Mouse (Mus musculus) kidney, postnatal 0 days (tissue): ENCODE results near the gene Slc35f3. TPM values are rescaled to one million over a fixed set of nuclear protein-coding genes. Genes with fewer than 3 reads are reported as not detected.

Experiments used
- ATAC-seq: fragments of 200-750 bp; cut with Nextera tagmentation; replicated peaks from 2 replicates; pipeline ENCODE4 v1.8.0; 2017; ENCODE audit warnings: low read depth, moderate number of reproducible peaks, moderate TSS enrichment, moderate library complexity; ENCODE audit not compliant: low FRiP score
- DNase-seq: peaks from one replicate; pipeline ENCODE4 v3.0.0-alpha.2; 2016; ENCODE audit warnings: low spot score
- H3K27ac ChIP-seq: fragments of 300-500 bp; sonication (generic); 2 replicates; pipeline ENCODE4 v1.5.1; 2014; ENCODE audit warnings: mild to moderate bottlenecking
- H3K27me3 ChIP-seq: fragments of 300-500 bp; sonication (generic); 2 replicates; pipeline ENCODE4 v1.6.1; 2014; ENCODE audit warnings: low read length, mixed read lengths; ENCODE audit not compliant: insufficient read depth
- H3K36me3 ChIP-seq: fragments of 300-500 bp; sonication (generic); 2 replicates; pipeline ENCODE4 v1.6.1; 2014; ENCODE audit warnings: low read length, mixed read lengths; ENCODE audit not compliant: insufficient read depth
- H3K4me1 ChIP-seq: fragments of 300-500 bp; sonication (generic); replicated peaks from 2 replicates; pipeline ENCODE4 v1.6.1; 2014; ENCODE audit warnings: antibody characterized with exemption, low read length, mixed read lengths; ENCODE audit not compliant: insufficient read depth
- H3K4me2 ChIP-seq: fragments of 300-500 bp; sonication (generic); 2 replicates; pipeline ENCODE4 v1.6.1; 2014; ENCODE audit warnings: mild to moderate bottlenecking, low read length, moderate library complexity, mixed read lengths
- H3K4me3 ChIP-seq: fragments of 300-500 bp; sonication (generic); replicated peaks from 2 replicates; pipeline ENCODE4 v1.5.1; 2014; ENCODE audit warnings: low read depth, low read length
- H3K9ac ChIP-seq: fragments of 300-500 bp; sonication (generic); 2 replicates; pipeline ENCODE4 v1.6.1; 2014; ENCODE audit warnings: low read depth, low read length
- H3K9me3 ChIP-seq: fragments of 300-500 bp; sonication (generic); replicated peaks from 2 replicates; pipeline ENCODE4 v1.6.1; 2016; ENCODE audit warnings: low read length, inconsistent platforms, mixed read lengths
- CTCF ChIP-seq: IDR thresholded peaks from 2 replicates; pipeline ENCODE4 v1.5.1; 2016; ENCODE audit warnings: antibody characterized with exemption, low read depth, mild to moderate bottlenecking, moderate library complexity
- WGBS: fragments of 180-500 bp; shearing (Covaris S2); extraction: QIAGEN DNeasy Blood & Tissue Kit; methylation state at CpG from one replicate; pipeline ENCODE4 v1.1.7; 2014; 5-methylcytosine and 5-hydroxymethylcytosine counted together
- polyA plus RNA-seq: library from polyadenylated mRNA; unstranded; fragments of >200 nt; fragmentation: Nextera tagmentation; extraction: Ambion mirVana; gene quantifications from 2 replicates; pipeline ENCODE4 v1.2.1, GENCODE M21; 2015

Slc35f3 gene
- polyA plus RNA-seq, 1 experiment from 2014 or later, result 1.4 TPM

DNA sequence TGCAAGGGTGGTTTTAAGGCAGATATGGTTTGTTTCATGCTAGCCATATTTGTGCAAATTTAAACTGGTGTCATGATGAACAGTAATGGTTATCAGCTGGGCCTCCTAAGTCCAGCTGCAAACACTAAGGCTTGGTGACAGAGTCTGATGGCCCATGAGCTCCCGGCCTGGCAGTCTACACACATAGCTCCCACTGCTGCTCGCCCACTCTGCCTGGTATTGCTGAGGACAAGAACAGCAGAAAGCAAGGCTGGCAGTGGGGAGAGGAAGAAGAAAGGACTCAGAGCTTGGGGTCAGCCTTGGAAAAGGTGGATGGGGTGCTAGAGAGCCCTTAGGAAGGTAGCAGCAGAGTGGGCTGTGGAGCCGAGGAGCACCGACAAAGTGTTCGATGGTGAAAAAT lies 131.3 kb downstream of the Slc35f3 start:
- WGBS, result 94% methylated on average over 5 of the region's 5 CpGs
- no peak for DNase-seq

DNA sequence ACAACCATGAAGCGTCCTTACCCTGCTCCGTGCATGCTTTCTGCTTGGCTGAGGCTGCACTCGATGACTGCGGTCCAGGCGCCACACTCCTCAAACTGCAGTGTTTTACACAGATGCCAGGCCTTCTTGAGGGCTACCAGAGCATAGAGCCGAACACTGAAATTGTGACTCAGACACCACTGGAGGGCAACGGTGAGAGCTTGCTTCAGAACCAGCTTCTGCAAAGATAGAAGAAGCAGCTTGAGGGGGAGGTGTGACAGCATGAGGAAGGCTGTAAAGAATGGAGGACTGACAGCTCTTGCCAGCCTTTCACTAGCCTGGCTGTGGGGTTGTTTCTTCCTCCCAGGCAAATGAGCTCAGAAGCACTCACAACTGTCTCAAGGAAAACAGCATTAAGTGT lies 135.5 kb downstream of the Slc35f3 start:
- Histone ChIP-seq H3K27me3 (no peaks in the 10 kb centered on the region), H3K9ac (no peak overlapping the region), H3K4me2 (no peak overlapping the region), H3K4me1 (no peaks in the 10 kb centered on the region), H3K36me3 (peaks cover 51% of the 10 kb centered on the region), H3K4me3 (no peak overlapping the region), H3K9me3 (no peaks in the 10 kb centered on the region), H3K27ac (no peak overlapping the region)
- TF ChIP-seq CTCF, result peak; percentile 45; the same call in 1 of the 2 replicates
- whole genome bisulfite sequencing, result 76% methylated on average over 7 of the region's 7 CpGs
- no peak for DNase-seq
- ATAC-seq, result no peak

More for the DNA sequence above, 131.3 kb downstream of the Slc35f3 start:
- Histone ChIP-seq H3K36me3 (peaks cover 66% of the 10 kb centered on the region), H3K9ac (no peak overlapping the region), H3K4me2 (no peak overlapping the region), H3K4me1 (no peaks in the 10 kb centered on the region), H3K9me3 (no peaks in the 10 kb centered on the region), H3K4me3 (no peak overlapping the region), H3K27ac (no peak overlapping the region), H3K27me3 (no peaks in the 10 kb centered on the region)
- no peak for ATAC-seq
- no peak for TF ChIP-seq CTCF

DNA sequence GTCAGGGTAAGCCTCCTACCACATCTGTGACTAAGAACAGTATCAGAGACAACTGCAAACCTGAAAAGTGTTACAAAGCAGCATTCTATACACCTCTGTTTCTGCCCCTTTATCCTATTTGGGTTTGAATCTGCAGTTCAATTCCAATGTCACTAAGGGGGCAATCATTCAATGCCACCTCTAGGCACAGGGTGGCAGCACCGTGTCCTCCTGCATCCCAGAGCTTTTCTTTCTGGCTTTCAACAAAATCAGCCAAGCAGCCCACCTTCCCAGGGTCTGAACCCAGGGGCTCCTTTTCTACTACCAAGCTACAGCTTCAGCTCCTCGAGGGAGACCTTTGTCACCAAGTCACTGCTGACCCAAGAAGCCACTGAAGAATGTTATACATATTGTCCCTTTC lies 140.6 kb downstream of the Slc35f3 start:
- DNase-seq, result no peak
- no peak overlapping the region for H3K9ac ChIP-seq
- no peak overlapping the region for H3K4me2 ChIP-seq
- 59% methylated on average over 2 of the region's 2 CpGs for WGBS
- no peak overlapping the region for H3K27ac ChIP-seq
- TF ChIP-seq CTCF, result peak; percentile 50
- H3K9me3 ChIP-seq, result no peaks in the 10 kb centered on the region
- H3K36me3 ChIP-seq, result peaks cover 31% of the 10 kb centered on the region
- H3K27me3 ChIP-seq, result no peaks in the 10 kb centered on the region
- H3K4me3 ChIP-seq, result no peak overlapping the region
- H3K4me1 ChIP-seq, result no peaks in the 10 kb centered on the region
- no peak for ATAC-seq

Other genes with a start within 250 kb of the Slc35f3 start
- 92.5 and 102 TPM in 2 replicates for gene Coa6, start 124.0 kb downstream of the Slc35f3 start, polyA plus RNA-seq
- gene Tarbp1, start 176.5 kb downstream of the Slc35f3 start, polyA plus RNA-seq, result 2.6 and 3.3 TPM in 2 replicates